Mouse (Mus musculus) CD4-positive, CD25-positive, alpha-beta regulatory T cell, adult 2 months (primary cell): ENCODE results near the gene Rrp7a.

ENCODE experiments used
- DNase-seq: peaks from one replicate; pipeline ENCODE4 v3.0.0-alpha.2; 2012; ENCODE audit warnings: low read depth, low spot score

Gene Rrp7a

GRCm38 (mm10) chr15:83122566-83123145 lies at the start of gene Rrp7a:
TSS of gene Rrp7a (minus strand) at chr15:83122801.
- peak; percentile 88 for DNase-seq

GRCm38 (mm10) chr15:83171712-83172481 lies 49.3 kb upstream of the Rrp7a start:
- DNase-seq, result peak; percentile 99

- DNase-seq, result no peak
Observed at GRCm38 (mm10) chr15:83170956-83171659, 48.5 kb upstream of the Rrp7a start.

GRCm38 (mm10) chr15:83169772-83170722 lies 47.4 kb upstream of the Rrp7a start:
- DNase-seq, result no peak

GRCm38 (mm10) chr15:83168875-83169771 lies 46.5 kb upstream of the Rrp7a start:
- DNase-seq, result no peak

GRCm38 (mm10) chr15:83168311-83168710 lies 45.7 kb upstream of the Rrp7a start:
- DNase-seq, result no peak

GRCm38 (mm10) chr15:83167550-83168065 lies 45.0 kb upstream of the Rrp7a start:
- DNase-seq, result no peak

GRCm38 (mm10) chr15:83167126-83167525 lies 44.5 kb upstream of the Rrp7a start:
- DNase-seq, result no peak

GRCm38 (mm10) chr15:83166642-83167041 lies 44.0 kb upstream of the Rrp7a start:
- DNase-seq, result no peak

- DNase-seq, result no peak
Observed at GRCm38 (mm10) chr15:83165526-83166315, 43.1 kb upstream of the Rrp7a start.

GRCm38 (mm10) chr15:83164971-83165471 lies 42.4 kb upstream of the Rrp7a start:
- DNase-seq, result no peak

- DNase-seq, result no peak
Observed at GRCm38 (mm10) chr15:83162818-83163485, 40.4 kb upstream of the Rrp7a start.

GRCm38 (mm10) chr15:83162001-83162400 lies 39.4 kb upstream of the Rrp7a start:
- no peak for DNase-seq

GRCm38 (mm10) chr15:83161062-83161748 lies 38.6 kb upstream of the Rrp7a start:
- DNase-seq, result no peak

GRCm38 (mm10) chr15:83160561-83160960 lies 38.0 kb upstream of the Rrp7a start:
- no peak for DNase-seq

- DNase-seq, result no peak
Observed at GRCm38 (mm10) chr15:83159823-83160222, 37.2 kb upstream of the Rrp7a start.

GRCm38 (mm10) chr15:83158587-83159160 lies 36.1 kb upstream of the Rrp7a start:
- no peak for DNase-seq

GRCm38 (mm10) chr15:83157667-83158064 lies 35.1 kb upstream of the Rrp7a start:
- DNase-seq, result no peak
